Mouse (Mus musculus): ENCODE measurements around the gene Sh3bp4. TPM values are rescaled to one million over a fixed set of nuclear protein-coding genes. Genes with fewer than 3 reads are reported as not detected.

The Sh3bp4 gene
- polyA plus RNA-seq, 1 experiment from 2014 or later, result 35.3 TPM

DNA sequence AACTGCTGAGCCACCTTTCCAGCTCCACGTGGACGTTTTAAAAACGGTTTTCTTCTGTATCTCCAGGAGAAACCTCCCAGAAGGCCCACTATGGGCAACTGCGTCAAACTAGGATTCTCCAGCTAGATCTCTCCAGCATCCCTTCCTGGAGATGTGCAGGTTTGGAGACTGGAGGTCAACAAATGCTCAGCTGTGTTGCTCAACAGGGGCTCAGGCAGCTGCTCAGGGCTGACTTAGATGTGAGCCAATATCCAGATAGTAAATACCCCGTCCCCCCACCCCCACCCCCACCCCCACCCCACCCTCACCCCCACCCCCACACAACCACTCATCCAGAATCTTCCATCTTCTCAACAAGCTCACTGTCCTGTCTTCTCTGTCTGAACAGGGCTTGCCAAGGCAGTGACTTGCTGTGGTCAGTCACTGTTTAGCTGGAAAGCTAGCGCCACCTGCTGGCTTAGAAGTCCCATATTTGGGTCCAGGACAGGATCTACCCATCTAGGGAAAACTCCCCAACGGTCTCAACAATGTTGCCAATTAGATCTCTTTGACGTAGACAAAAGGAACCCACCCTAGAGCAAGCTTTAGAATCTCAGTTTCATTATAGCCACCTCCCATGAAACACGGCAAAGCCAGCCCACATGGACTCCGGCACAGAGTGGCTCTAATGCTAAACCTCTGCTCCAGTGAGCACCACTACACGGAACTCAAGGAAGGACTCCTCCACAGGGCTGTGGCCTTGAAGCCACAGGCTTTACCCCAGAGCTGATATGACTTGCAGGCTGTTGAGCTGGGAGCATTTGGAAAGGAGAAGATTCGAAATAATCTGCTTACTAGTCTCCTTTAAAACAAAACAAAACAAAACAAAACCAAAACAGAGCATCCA is 125.9 kb downstream of the Sh3bp4 start:
- Histone ChIP-seq H3K4me3 (no peak overlapping the region), H3K4me2 (replicated peaks) (no peak overlapping the region), H3K27ac (no peak overlapping the region), H3K27me3 (replicated peaks) (no peaks in the 10 kb centered on the region), H3K36me3 (no peaks in the 10 kb centered on the region), H3K4me1 (no peaks in the 10 kb centered on the region), H3K9ac (no peak overlapping the region), H3K9me3 (no peaks in the 10 kb centered on the region)
- 50% methylated on average over 12 of the region's 12 CpGs for WGBS
- peak; percentile 65; the same call in 1 of the 2 replicates for ATAC-seq (ENCODE audit: low FRiP score, low read depth)

Data from neural tube, embryonic 12.5 days (tissue).